Mouse (Mus musculus) limb, embryonic 13.5 days (tissue): Measurements from ENCODE around the gene Syk. TPM values are rescaled to one million over a fixed set of nuclear protein-coding genes. Genes with fewer than 3 reads are reported as not detected.

ENCODE experiments used
- ATAC-seq: fragments of 200-750 bp; cut with Nextera tagmentation; 2 replicates; pipeline ENCODE4 v1.8.0; 2017; ENCODE audit warnings: low read depth, moderate number of reproducible peaks, moderate TSS enrichment; ENCODE audit not compliant: low FRiP score
- H3K27ac ChIP-seq: fragments of 300-500 bp; sonication (generic); 2 replicates; pipeline ENCODE4 v1.5.1; 2015; ENCODE audit warnings: inconsistent platforms, mild to moderate bottlenecking, moderate library complexity
- H3K27me3 ChIP-seq: fragments of 300-500 bp; sonication (generic); 2 replicates; pipeline ENCODE4 v1.6.1; 2015; ENCODE audit warnings: mild to moderate bottlenecking, inconsistent platforms
- H3K36me3 ChIP-seq: fragments of 300-500 bp; sonication (generic); 2 replicates; pipeline ENCODE4 v1.6.1; 2015; ENCODE audit warnings: inconsistent platforms, mild to moderate bottlenecking, moderate library complexity
- H3K4me1 ChIP-seq: fragments of 300-500 bp; sonication (generic); 2 replicates; pipeline ENCODE4 v1.6.1; 2015; ENCODE audit warnings: inconsistent platforms
- H3K4me2 ChIP-seq: fragments of 300-500 bp; sonication (generic); replicated peaks from 2 replicates; pipeline ENCODE4 v1.6.1; 2015; ENCODE audit warnings: inconsistent platforms, mild to moderate bottlenecking, moderate library complexity
- H3K4me3 ChIP-seq: fragments of 300-500 bp; sonication (generic); 2 replicates; pipeline ENCODE4 v1.5.1; 2015; ENCODE audit warnings: moderate library complexity, mild to moderate bottlenecking, inconsistent platforms
- H3K9ac ChIP-seq: fragments of 300-500 bp; sonication (generic); 2 replicates; pipeline ENCODE4 v1.6.1; 2015; ENCODE audit warnings: mild to moderate bottlenecking, inconsistent platforms
- H3K9me3 ChIP-seq: fragments of 300-500 bp; sonication (generic); 2 replicates; pipeline ENCODE4 v1.6.1; 2016; ENCODE audit warnings: inconsistent platforms
- WGBS: fragments of 180-500 bp; shearing (Covaris S2); methylation state at CpG from one replicate; pipeline ENCODE4 v1.1.7; 2015; 5-methylcytosine and 5-hydroxymethylcytosine counted together
- polyA plus RNA-seq: library from polyadenylated mRNA; unstranded; fragments of >200 nt; fragmentation: Nextera tagmentation; extraction: Ambion mirVana; gene quantifications from 2 replicates; pipeline ENCODE4 v1.2.1, GENCODE M21; 2015

Syk gene
- polyA plus RNA-seq, result 2.4 and 2.5 TPM in 2 replicates

- H3K4me2 ChIP-seq, result peak within 1 kb of the TSS; percentile 95
- no peaks in the 10 kb centered on the region for H3K9me3 ChIP-seq
- peak within 1 kb of the TSS; percentile 72 for H3K9ac ChIP-seq
- no peaks in the 10 kb centered on the region for H3K4me1 ChIP-seq
- H3K27ac ChIP-seq, result no peak within 1 kb of the TSS
- peaks cover 33% of the 10 kb centered on the region for H3K27me3 ChIP-seq
- no peaks in the 10 kb centered on the region for H3K36me3 ChIP-seq
- under 1% methylated on average over 69 of the region's 70 CpGs for WGBS
- peak within 1 kb of the TSS; percentile 67 for H3K4me3 ChIP-seq
- peak; percentile 28; the same call in 1 of the 2 replicates for ATAC-seq
Measured at GRCm38 (mm10) chr13:52582878-52583661, at the start of gene Syk. Syk (plus strand) TSS chr13:52583173.

- H3K9ac ChIP-seq, result no peak overlapping the region
- 80% methylated on average over 5 of the region's 5 CpGs for WGBS
- H3K27me3 ChIP-seq, result peaks cover 27% of the 10 kb centered on the region
- H3K4me1 ChIP-seq, result peaks cover 7% of the 10 kb centered on the region; the same call in 1 of the 2 replicates
- H3K9me3 ChIP-seq, result no peaks in the 10 kb centered on the region
- H3K4me2 ChIP-seq, result no peak overlapping the region
- H3K4me3 ChIP-seq, result no peak overlapping the region
- no peak for ATAC-seq
- H3K27ac ChIP-seq, result no peak overlapping the region
- no peaks in the 10 kb centered on the region for H3K36me3 ChIP-seq
Measured at GRCm38 (mm10) chr13:52533644-52534043, 49.3 kb upstream of the Syk start.

GRCm38 (mm10) chr13:52535542-52535941 lies 47.4 kb upstream of the Syk start:
- H3K27me3 ChIP-seq, result peaks cover 8% of the 10 kb centered on the region; the same call in 1 of the 2 replicates
- no peak for ATAC-seq
- no peak overlapping the region for H3K27ac ChIP-seq
- H3K4me2 ChIP-seq, result no peak overlapping the region
- H3K4me1 ChIP-seq, result no peaks in the 10 kb centered on the region
- no peak overlapping the region for H3K9ac ChIP-seq
- no peak overlapping the region for H3K4me3 ChIP-seq
- H3K9me3 ChIP-seq, result no peaks in the 10 kb centered on the region
- 3% methylated on average over 4 of the region's 4 CpGs for WGBS
- no peaks in the 10 kb centered on the region for H3K36me3 ChIP-seq

- H3K4me3 ChIP-seq, result no peak overlapping the region
- no peak overlapping the region for H3K27ac ChIP-seq
- H3K9me3 ChIP-seq, result no peaks in the 10 kb centered on the region
- WGBS, result 93% methylated on average over 26 of the region's 26 CpGs
- no peak for ATAC-seq
- no peak overlapping the region for H3K9ac ChIP-seq
- peaks cover 7% of the 10 kb centered on the region; the same call in 1 of the 2 replicates for H3K4me1 ChIP-seq
- H3K4me2 ChIP-seq, result no peak overlapping the region
- no peaks in the 10 kb centered on the region for H3K36me3 ChIP-seq
- H3K27me3 ChIP-seq, result peaks cover 8% of the 10 kb centered on the region; the same call in 1 of the 2 replicates
Measured at GRCm38 (mm10) chr13:52537754-52538587, 45.0 kb upstream of the Syk start.

- peaks cover 8% of the 10 kb centered on the region; the same call in 1 of the 2 replicates for H3K27me3 ChIP-seq
- ATAC-seq, result no peak
- WGBS, result 88% methylated on average over 9 of the region's 9 CpGs
Measured at GRCm38 (mm10) chr13:52538588-52539116, 44.3 kb upstream of the Syk start.

GRCm38 (mm10) chr13:52539461-52539860 lies 43.5 kb upstream of the Syk start:
- no peak for ATAC-seq
- H3K27me3 ChIP-seq, result peaks cover 5% of the 10 kb centered on the region; the same call in 1 of the 2 replicates
- H3K4me3 ChIP-seq, result no peak overlapping the region
- 84% methylated on average over 6 of the region's 6 CpGs for WGBS
- H3K27ac ChIP-seq, result no peak overlapping the region
- no peak overlapping the region for H3K9ac ChIP-seq
- H3K9me3 ChIP-seq, result no peaks in the 10 kb centered on the region
- no peaks in the 10 kb centered on the region for H3K36me3 ChIP-seq
- no peak overlapping the region for H3K4me2 ChIP-seq
- H3K4me1 ChIP-seq, result peaks cover 7% of the 10 kb centered on the region; the same call in 1 of the 2 replicates

More at GRCm38 (mm10) chr13:52538588-52539116, 44.3 kb upstream of the Syk start:
- Histone ChIP-seq H3K9ac (no peak overlapping the region), H3K4me2 (no peak overlapping the region), H3K4me1 (peaks cover 7% of the 10 kb centered on the region; the same call in 1 of the 2 replicates), H3K36me3 (no peaks in the 10 kb centered on the region), H3K9me3 (no peaks in the 10 kb centered on the region), H3K27ac (no peak overlapping the region), H3K4me3 (no peak overlapping the region)

GRCm38 (mm10) chr13:52541385-52542035 lies 41.5 kb upstream of the Syk start:
- Histone ChIP-seq H3K4me3 (no peak overlapping the region), H3K27me3 (no peaks in the 10 kb centered on the region), H3K36me3 (no peaks in the 10 kb centered on the region), H3K9ac (no peak overlapping the region), H3K9me3 (no peaks in the 10 kb centered on the region), H3K27ac (no peak overlapping the region), H3K4me1 (peaks cover 7% of the 10 kb centered on the region; the same call in 1 of the 2 replicates), H3K4me2 (no peak overlapping the region)
- no peak for ATAC-seq
- WGBS, result 60% methylated on average over 5 of the region's 5 CpGs

- no peak overlapping the region for H3K9ac ChIP-seq
- WGBS, result 49% methylated on average over 8 of the region's 8 CpGs
- no peak for ATAC-seq
- H3K36me3 ChIP-seq, result no peaks in the 10 kb centered on the region
- peaks cover 7% of the 10 kb centered on the region; the same call in 1 of the 2 replicates for H3K4me1 ChIP-seq
- no peaks in the 10 kb centered on the region for H3K9me3 ChIP-seq
- H3K4me3 ChIP-seq, result no peak overlapping the region
- no peaks in the 10 kb centered on the region for H3K27me3 ChIP-seq
- H3K4me2 ChIP-seq, result no peak overlapping the region
- H3K27ac ChIP-seq, result no peak overlapping the region
Measured at GRCm38 (mm10) chr13:52542036-52542526, 40.9 kb upstream of the Syk start.

- 69% methylated on average over 4 of the region's 4 CpGs for WGBS
- no peak overlapping the region for H3K4me3 ChIP-seq
- H3K36me3 ChIP-seq, result no peaks in the 10 kb centered on the region
- no peak for ATAC-seq
- peaks cover 7% of the 10 kb centered on the region; the same call in 1 of the 2 replicates for H3K4me1 ChIP-seq
- H3K9me3 ChIP-seq, result no peaks in the 10 kb centered on the region
- H3K27ac ChIP-seq, result no peak overlapping the region
- H3K4me2 ChIP-seq, result no peak overlapping the region
- H3K27me3 ChIP-seq, result no peaks in the 10 kb centered on the region
- H3K9ac ChIP-seq, result no peak overlapping the region
Measured at GRCm38 (mm10) chr13:52542636-52543035, 40.3 kb upstream of the Syk start.

GRCm38 (mm10) chr13:52546288-52546687 lies 36.7 kb upstream of the Syk start:
- Histone ChIP-seq H3K4me1 (peaks cover 7% of the 10 kb centered on the region; the same call in 1 of the 2 replicates), H3K27ac (no peak overlapping the region), H3K4me3 (no peak overlapping the region), H3K27me3 (no peaks in the 10 kb centered on the region), H3K9me3 (no peaks in the 10 kb centered on the region), H3K36me3 (no peaks in the 10 kb centered on the region), H3K9ac (no peak overlapping the region), H3K4me2 (no peak overlapping the region)
- no peak for ATAC-seq
- 89% methylated on average over 6 of the region's 6 CpGs for WGBS

- no peaks in the 10 kb centered on the region for H3K9me3 ChIP-seq
- 73% methylated on average over 5 of the region's 5 CpGs for WGBS
- no peak overlapping the region for H3K4me2 ChIP-seq
- no peaks in the 10 kb centered on the region for H3K36me3 ChIP-seq
- no peak overlapping the region for H3K9ac ChIP-seq
- no peaks in the 10 kb centered on the region for H3K4me1 ChIP-seq
- H3K27ac ChIP-seq, result no peak overlapping the region
- no peak overlapping the region for H3K4me3 ChIP-seq
- ATAC-seq, result no peak
- no peaks in the 10 kb centered on the region for H3K27me3 ChIP-seq
Measured at GRCm38 (mm10) chr13:52550690-52551193, 32.2 kb upstream of the Syk start.
